Mouse (Mus musculus) olfactory bulb, adult 2 months (tissue): ENCODE data around the gene Chtop.

ENCODE experiments used
- CTCF ChIP-seq: fragments of 200-500 bp; IDR thresholded peaks from 2 replicates; pipeline ENCODE4 v1.5.1; 2012; ENCODE audit warnings: low read depth, mild to moderate bottlenecking, low read length, moderate library complexity; ENCODE audit not compliant: insufficient read depth
- POLR2A ChIP-seq: fragments of 200-500 bp; IDR thresholded peaks from 2 replicates; pipeline ENCODE4 v1.6.1; 2012; ENCODE audit warnings: mild to moderate bottlenecking, low read depth, low read length, moderate library complexity; ENCODE audit not compliant: insufficient read depth

DNA sequence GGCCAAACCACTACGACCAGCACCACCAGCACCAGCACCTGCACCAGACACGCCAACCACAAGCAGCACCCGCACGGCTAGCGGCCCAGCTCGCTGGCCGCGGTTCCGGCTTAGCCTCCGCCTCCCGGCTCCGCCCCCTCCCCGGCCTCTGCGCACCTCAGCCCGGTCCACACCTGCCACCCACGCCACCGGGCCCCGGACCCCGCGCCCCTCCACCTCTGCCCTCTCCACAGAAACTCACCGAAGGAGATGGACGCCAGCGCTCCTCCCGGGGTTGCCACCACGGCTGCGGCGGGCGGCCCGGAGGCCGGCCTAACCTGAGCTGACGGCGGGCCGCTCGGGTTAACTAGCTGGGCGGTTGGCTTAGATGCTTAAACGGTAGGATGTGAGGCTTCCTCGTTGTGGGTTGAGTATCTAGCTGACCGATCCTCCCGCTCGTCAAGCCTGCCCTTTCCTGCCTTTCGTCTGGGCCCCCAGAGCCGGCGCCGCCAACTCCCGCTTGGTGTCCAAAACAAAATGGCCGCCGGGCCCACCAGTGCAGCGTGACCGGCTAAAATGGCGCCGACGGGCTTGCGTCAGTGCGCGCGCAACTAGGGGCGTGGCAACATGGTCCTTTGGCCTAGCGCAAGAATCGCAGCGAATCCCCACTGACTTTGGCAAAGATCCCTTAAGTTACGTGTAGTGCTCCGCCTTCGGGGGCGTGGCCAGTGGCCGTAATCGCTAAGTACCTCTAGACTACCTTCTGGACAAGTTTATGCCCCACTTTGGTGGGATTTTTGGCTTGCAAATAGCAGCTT is at the start of gene Chtop:
- TF ChIP-seq POLR2A (no peak), CTCF (no peak)
